In the genomic region with DNA sequence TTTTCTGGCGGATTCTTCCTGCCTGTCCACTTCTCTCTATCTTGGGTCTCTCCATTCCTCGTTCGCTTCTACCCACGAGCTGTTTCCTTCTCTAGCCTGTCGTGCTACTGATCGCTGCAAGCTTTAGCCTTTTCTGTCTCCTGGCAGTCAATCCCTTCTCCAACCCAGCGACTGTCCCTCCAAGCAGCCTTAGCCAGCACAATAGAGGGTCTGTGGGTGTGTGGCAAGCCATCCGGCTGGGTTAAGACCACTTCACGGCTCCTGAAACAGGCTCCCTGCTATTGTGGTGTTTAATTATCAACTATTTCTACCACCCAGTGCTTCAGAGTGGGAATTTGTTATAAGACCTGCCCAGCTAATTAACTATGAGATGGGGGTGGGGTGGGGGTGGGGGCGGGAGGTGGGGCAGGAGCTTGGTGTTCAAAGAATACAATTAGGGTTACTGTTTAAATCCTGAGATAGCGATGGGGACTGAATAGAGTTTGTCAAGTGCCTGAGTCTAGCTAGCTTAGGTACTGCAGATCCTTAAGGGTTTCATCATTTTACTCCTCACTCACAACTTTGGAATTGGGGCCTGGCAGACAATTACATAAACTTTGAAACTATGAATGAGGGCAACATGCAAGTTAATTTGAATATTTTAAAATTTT, we compare ENCODE assay signal across 11 mouse cellular contexts.
DNase-seq lines count a peak whose midpoint lies in the region; ATAC-seq and TF ChIP-seq lines count a peak whose summit lies in the region.
"Had no signal": no experiment of that assay in that cellular context is flagged by ENCODE, and none has a peak within 500 bp of the region (broad histone marks: within the 10 kb centered on the region; RNA-seq: fewer than 3 reads in every experiment).

No protein-coding gene starts in this region.

- no peaks in the 10 kb centered on the region for H3K9me3 ChIP-seq in hindbrain, embryonic 10.5 days
- H3K9me3 ChIP-seq in hindbrain, embryonic 14.5 days (ENCODE audit: control insufficient read depth, low read length) = no peaks in the 10 kb centered on the region
- no peaks in the 10 kb centered on the region for H3K9me3 ChIP-seq in midbrain, embryonic 10.5 days (replicated peaks)
- no peaks in the 10 kb centered on the region for H3K9me3 ChIP-seq in midbrain, postnatal 0 days (ENCODE audit: low read length)
- no peaks in the 10 kb centered on the region for H3K9me3 ChIP-seq in forebrain, embryonic 12.5 days
- no peaks in the 10 kb centered on the region for H3K9me3 ChIP-seq in neural tube, embryonic 13.5 days
- H3K9me3 ChIP-seq: liver, embryonic 15.5 days had no signal

- no peak overlapping the region for H3K9ac ChIP-seq in hindbrain, embryonic 14.5 days
- no peak overlapping the region for H3K9ac ChIP-seq in midbrain, postnatal 0 days (replicated peaks; ENCODE audit: low read length, poor library complexity, severe bottlenecking)
- H3K9ac ChIP-seq in forebrain, embryonic 12.5 days = no peak overlapping the region
- H3K9ac ChIP-seq in neural tube, embryonic 13.5 days = no peak overlapping the region
- H3K9ac ChIP-seq: liver, embryonic 15.5 days had no signal

- WGBS in hindbrain, embryonic 10.5 days = 18% methylated on average over 11 of the region's 11 CpGs
- 10% methylated on average over 11 of the region's 11 CpGs for WGBS in hindbrain, embryonic 14.5 days
- 10% methylated on average over 11 of the region's 11 CpGs for WGBS in midbrain, embryonic 10.5 days
- 21% methylated on average over 11 of the region's 11 CpGs for WGBS in midbrain, postnatal 0 days
- WGBS in forebrain, embryonic 12.5 days = 4% methylated on average over 11 of the region's 11 CpGs
- 7% methylated on average over 11 of the region's 11 CpGs for WGBS in neural tube, embryonic 13.5 days

- H3K36me3 ChIP-seq in hindbrain, embryonic 10.5 days = no peaks in the 10 kb centered on the region
- H3K36me3 ChIP-seq in hindbrain, embryonic 14.5 days (replicated peaks; ENCODE audit: control insufficient read depth, insufficient read depth) = no peaks in the 10 kb centered on the region
- H3K36me3 ChIP-seq in midbrain, embryonic 10.5 days = no peaks in the 10 kb centered on the region
- H3K36me3 ChIP-seq in midbrain, postnatal 0 days (ENCODE audit: insufficient read depth, low read length) = no peaks in the 10 kb centered on the region
- H3K36me3 ChIP-seq in forebrain, embryonic 12.5 days (replicated peaks) = no peaks in the 10 kb centered on the region
- H3K36me3 ChIP-seq in neural tube, embryonic 13.5 days = no peaks in the 10 kb centered on the region
- H3K36me3 ChIP-seq: liver, embryonic 15.5 days had no signal

- no peak for ATAC-seq in hindbrain, embryonic 14.5 days (ENCODE audit: low FRiP score)
- ATAC-seq in midbrain, postnatal 0 days (ENCODE audit: low FRiP score) = no peak
- peak; percentile 84 for ATAC-seq in forebrain, embryonic 12.5 days (ENCODE audit: low FRiP score)
- ATAC-seq in neural tube, embryonic 13.5 days (ENCODE audit: low read depth) = peak; percentile 24; the same call in 1 of the 2 replicates

- no peak for TF ChIP-seq CTCF in midbrain, postnatal 0 days (IDR thresholded peaks at IDR 0.05)

- H3K27ac ChIP-seq in hindbrain, embryonic 10.5 days = peak overlapping the region; percentile 51; the same call in 1 of the 2 replicates
- H3K27ac ChIP-seq in hindbrain, embryonic 14.5 days = no peak overlapping the region
- H3K27ac ChIP-seq in midbrain, embryonic 10.5 days (replicated peaks) = peak overlapping the region; percentile 59; the same call in 1 of the 2 replicates
- H3K27ac ChIP-seq in midbrain, postnatal 0 days (ENCODE audit: low read depth, low read length) = no peak overlapping the region
- 0 out of 2 replicates have a peak overlapping the region, but pooled peaks have one; percentile 19 for H3K27ac ChIP-seq in forebrain, embryonic 12.5 days
- no peak overlapping the region for H3K27ac ChIP-seq in neural tube, embryonic 13.5 days (replicated peaks)
- H3K27ac ChIP-seq: liver, embryonic 15.5 days had no signal

- H3K4me2 ChIP-seq in hindbrain, embryonic 14.5 days (replicated peaks) = no peak overlapping the region
- no peak overlapping the region for H3K4me2 ChIP-seq in midbrain, postnatal 0 days (ENCODE audit: low read depth, low read length, poor library complexity, severe bottlenecking)
- H3K4me2 ChIP-seq in forebrain, embryonic 12.5 days = peak overlapping the region; percentile 11; the same call in 1 of the 2 replicates
- H3K4me2 ChIP-seq in neural tube, embryonic 13.5 days = 0 out of 2 replicates have a peak overlapping the region, but pooled peaks have one; percentile 11
- H3K4me2 ChIP-seq: liver, embryonic 15.5 days had no signal

- peaks cover 27% of the 10 kb centered on the region for H3K4me1 ChIP-seq in hindbrain, embryonic 10.5 days (replicated peaks)
- H3K4me1 ChIP-seq in hindbrain, embryonic 14.5 days (replicated peaks; ENCODE audit: control insufficient read depth, insufficient read depth, low read length) = peaks cover 19% of the 10 kb centered on the region
- H3K4me1 ChIP-seq in midbrain, embryonic 10.5 days = peaks cover 18% of the 10 kb centered on the region
- H3K4me1 ChIP-seq in midbrain, postnatal 0 days (ENCODE audit: insufficient read depth, low read length) = no peaks in the 10 kb centered on the region; the same call in 1 of the 2 replicates
- H3K4me1 ChIP-seq in forebrain, embryonic 12.5 days = peaks cover 29% of the 10 kb centered on the region
- H3K4me1 ChIP-seq in neural tube, embryonic 13.5 days (replicated peaks) = peaks cover 25% of the 10 kb centered on the region
- H3K4me1 ChIP-seq: liver, embryonic 15.5 days; megakaryocyte, embryonic 14.5 days had no signal

- peaks cover 5% of the 10 kb centered on the region; the same call in 1 of the 2 replicates for H3K27me3 ChIP-seq in hindbrain, embryonic 10.5 days (ENCODE audit: insufficient read depth, poor library complexity, severe bottlenecking)
- H3K27me3 ChIP-seq in hindbrain, embryonic 14.5 days (ENCODE audit: control insufficient read depth, insufficient read depth, low read length) = no peaks in the 10 kb centered on the region
- H3K27me3 ChIP-seq in midbrain, embryonic 10.5 days (ENCODE audit: low read depth, poor library complexity, severe bottlenecking) = 0 out of 2 replicates have a peak, but pooled peaks cover 6% of the 10 kb centered on the region
- no peaks in the 10 kb centered on the region for H3K27me3 ChIP-seq in midbrain, postnatal 0 days (ENCODE audit: insufficient read depth, low read length)
- peaks cover 11% of the 10 kb centered on the region; the same call in 1 of the 2 replicates for H3K27me3 ChIP-seq in forebrain, embryonic 12.5 days
- peaks cover 4% of the 10 kb centered on the region; the same call in 1 of the 2 replicates for H3K27me3 ChIP-seq in neural tube, embryonic 13.5 days
- H3K27me3 ChIP-seq: liver, embryonic 15.5 days; megakaryocyte, embryonic 14.5 days had no signal

- no peak overlapping the region for H3K4me3 ChIP-seq in hindbrain, embryonic 10.5 days
- H3K4me3 ChIP-seq in hindbrain, embryonic 14.5 days (replicated peaks; ENCODE audit: low read length) = no peak overlapping the region
- peak overlapping the region; percentile 7; the same call in 1 of the 2 replicates for H3K4me3 ChIP-seq in midbrain, embryonic 10.5 days
- H3K4me3 ChIP-seq in midbrain, postnatal 0 days (ENCODE audit: low read depth, low read length) = no peak overlapping the region
- H3K4me3 ChIP-seq in forebrain, embryonic 12.5 days (replicated peaks) = no peak overlapping the region
- H3K4me3 ChIP-seq in neural tube, embryonic 13.5 days = no peak overlapping the region
- H3K4me3 ChIP-seq: liver, embryonic 15.5 days; megakaryocyte, embryonic 14.5 days had no signal

- DNase-seq in hindbrain, embryonic 10.5 days (ENCODE audit: low spot score) = peak; percentile 16
- no peak for DNase-seq in hindbrain, embryonic 14.5 days (ENCODE audit: low spot score)
- DNase-seq in midbrain, embryonic 10.5 days (ENCODE audit: low spot score) = no peak
- no peak for DNase-seq in midbrain, postnatal 0 days (ENCODE audit: low spot score)
- DNase-seq in left cerebral cortex, adult 11 months (ENCODE audit: low spot score) = no peak
- no peak for DNase-seq in lung, postnatal 10 days
- DNase-seq: gastrocnemius, postnatal 14 days had no signal

Comparison
In these comparisons a context has a peak if more than half of its experiments do, and no peak if none do; other contexts are left out.
1. H3K27ac ChIP-seq: peak in hindbrain, embryonic 10.5 days (single experiment), midbrain, embryonic 10.5 days (single experiment) and forebrain, embryonic 12.5 days (single experiment); none in hindbrain, embryonic 14.5 days (single experiment), midbrain, postnatal 0 days (single experiment) and neural tube, embryonic 13.5 days (single experiment).
2. ATAC-seq: peak in forebrain, embryonic 12.5 days (single experiment) and neural tube, embryonic 13.5 days (single experiment); none in hindbrain, embryonic 14.5 days (single experiment) and midbrain, postnatal 0 days (single experiment).
3. H3K4me2 ChIP-seq: peak in forebrain, embryonic 12.5 days (single experiment) and neural tube, embryonic 13.5 days (single experiment); none in hindbrain, embryonic 14.5 days (single experiment) and midbrain, postnatal 0 days (single experiment).